Mouse (Mus musculus) urinary bladder, adult 18-20 months (tissue): Measurements from ENCODE around the gene 4932438H23Rik.

Experiments used
- DNase-seq, 2 experiments: peaks; one replicate each; pipeline ENCODE4 v3.0.0; 2022; ENCODE audit warnings: low spot score in 2 of 2, mixed read lengths in 2 of 2

The 4932438H23Rik gene

GRCm38 (mm10) chr16:91009942-91010529, 84.9 kb downstream of the 4932438H23Rik start:
- DNase-seq: peak in 1 of 2 experiments; percentile 19

- no peak for DNase-seq
Measured at GRCm38 (mm10) chr16:91004915-91005538, 89.9 kb downstream of the 4932438H23Rik start.
